22 mouse cellular contexts compared by ENCODE assay signal in the genomic region with DNA sequence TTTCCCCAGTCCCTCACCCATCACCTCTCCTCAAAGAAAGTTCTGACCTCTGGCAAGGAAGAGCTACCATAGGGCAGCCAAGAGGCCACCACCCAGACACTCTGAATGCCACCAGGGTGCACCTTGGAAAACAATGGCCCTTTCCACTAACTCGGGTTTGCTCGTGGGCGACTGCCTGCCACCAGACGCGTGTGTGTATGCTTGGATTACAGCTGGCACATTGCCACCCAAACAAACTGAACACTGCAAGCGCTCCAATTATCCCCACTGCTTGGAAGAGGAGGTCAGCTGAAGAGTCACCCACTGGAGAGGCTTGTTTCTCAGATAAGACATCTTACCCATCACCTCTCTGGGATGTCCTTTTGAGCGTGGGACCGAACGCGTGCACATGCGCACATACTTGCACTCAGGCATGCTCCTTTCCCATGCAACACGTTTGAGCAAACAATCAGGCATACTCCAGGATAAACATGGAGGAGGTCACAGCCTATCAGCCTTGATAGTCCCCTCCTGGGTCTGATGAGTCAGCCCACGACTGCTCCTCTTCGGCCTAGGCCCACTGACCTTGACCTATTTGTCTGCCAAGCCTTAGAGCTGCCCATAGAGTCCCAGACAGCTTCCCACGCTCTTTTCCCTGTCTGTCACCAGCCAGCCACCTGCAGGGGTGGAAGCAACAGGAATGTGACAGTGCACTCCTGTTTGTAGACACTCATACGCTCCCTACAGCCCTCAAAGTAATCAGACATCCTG.
A peak's percentile ranks its signal among the peaks of the same experiment; 100 is the strongest.
DNase-seq lines count a peak whose midpoint lies in the region; ATAC-seq and TF ChIP-seq lines count a peak whose summit lies in the region.
"Had no signal": no experiment of that assay in that cellular context is flagged by ENCODE, and none has a peak within 500 bp of the region (broad histone marks: within the 10 kb centered on the region; RNA-seq: fewer than 3 reads in every experiment).

No protein-coding gene starts in this region.

- ATAC-seq in cerebellum, adult (ENCODE audit: insufficient number of reproducible peaks, low FRiP score, low TSS enrichment): no peak
- ATAC-seq in hindbrain, postnatal 0 days: no peak
- no peak for ATAC-seq in hindbrain, embryonic 16.5 days
- ATAC-seq: forebrain, embryonic 16.5 days had no signal

- H3K27me3 ChIP-seq in hindbrain, postnatal 0 days (ENCODE audit: insufficient read depth, low read length): no peaks in the 10 kb centered on the region
- H3K27me3 ChIP-seq in hindbrain, embryonic 16.5 days (replicated peaks; ENCODE audit: control insufficient read depth, insufficient read depth, low read length): no peaks in the 10 kb centered on the region
- H3K27me3 ChIP-seq: CH12.LX; heart, embryonic 12.5 days; hindbrain, embryonic 12.5 days had no signal

- no peaks in the 10 kb centered on the region for H3K36me3 ChIP-seq in hindbrain, postnatal 0 days (ENCODE audit: insufficient read depth, low read length)
- H3K36me3 ChIP-seq in hindbrain, embryonic 16.5 days (ENCODE audit: control insufficient read depth, insufficient read depth, low read length): no peaks in the 10 kb centered on the region
- H3K36me3 ChIP-seq: heart, embryonic 12.5 days; hindbrain, embryonic 12.5 days had no signal

- H3K9me3 ChIP-seq in hindbrain, postnatal 0 days (ENCODE audit: low read length): no peaks in the 10 kb centered on the region
- no peaks in the 10 kb centered on the region for H3K9me3 ChIP-seq in hindbrain, embryonic 16.5 days (ENCODE audit: control insufficient read depth, low read length)
- H3K9me3 ChIP-seq: heart, embryonic 12.5 days; hindbrain, embryonic 12.5 days had no signal

- no peak overlapping the region for H3K9ac ChIP-seq in hindbrain, postnatal 0 days (replicated peaks; ENCODE audit: low read length)
- no peak overlapping the region for H3K9ac ChIP-seq in hindbrain, embryonic 16.5 days (ENCODE audit: low read depth, low read length)
- H3K9ac ChIP-seq: heart, embryonic 12.5 days; hindbrain, embryonic 12.5 days had no signal

- no peak overlapping the region for H3K27ac ChIP-seq in hindbrain, postnatal 0 days
- H3K27ac ChIP-seq in hindbrain, embryonic 16.5 days (ENCODE audit: low read depth, low read length): no peak overlapping the region
- H3K27ac ChIP-seq: hindbrain, embryonic 12.5 days had no signal

- peaks cover 9% of the 10 kb centered on the region; the same call in 1 of the 2 replicates for H3K4me1 ChIP-seq in hindbrain, postnatal 0 days (ENCODE audit: insufficient read depth, low read length)
- H3K4me1 ChIP-seq in hindbrain, embryonic 16.5 days (ENCODE audit: control insufficient read depth, insufficient read depth, low read depth, low read length): peaks cover 4% of the 10 kb centered on the region; the same call in 1 of the 2 replicates

- 42% methylated on average over 16 of the region's 16 CpGs for WGBS in hindbrain, postnatal 0 days
- 53% methylated on average over 16 of the region's 16 CpGs for WGBS in hindbrain, embryonic 16.5 days

- H3K4me2 ChIP-seq in hindbrain, postnatal 0 days (ENCODE audit: low read depth, low read length): no peak overlapping the region
- no peak overlapping the region for H3K4me2 ChIP-seq in hindbrain, embryonic 16.5 days (ENCODE audit: low read length)
- H3K4me2 ChIP-seq: heart, embryonic 12.5 days; hindbrain, embryonic 12.5 days; liver, embryonic 11.5 days had no signal

- TF ChIP-seq CTCF in hindbrain, postnatal 0 days (IDR thresholded peaks at IDR 0.05; ENCODE audit: low read depth): no peak

- H3K4me3 ChIP-seq in hindbrain, postnatal 0 days (ENCODE audit: low read length): no peak overlapping the region
- no peak overlapping the region for H3K4me3 ChIP-seq in hindbrain, embryonic 16.5 days (ENCODE audit: low read length)
- H3K4me3 ChIP-seq: heart, embryonic 12.5 days; hindbrain, embryonic 12.5 days had no signal

- DNase-seq in cerebellum, postnatal 10 days: peak; percentile 69 to 70
- peak; percentile 61 for DNase-seq in hindbrain, postnatal 0 days (ENCODE audit: low spot score)
- DNase-seq in right cerebral cortex, postnatal 14 days: peak; percentile 45
- DNase-seq in right cerebral cortex, postnatal 36 days (ENCODE audit: low spot score in 2 of 2): no peak
- peak; percentile 44 for DNase-seq in brain, adult 2 months (ENCODE audit: low read depth, low spot score)
- DNase-seq in urinary bladder, adult 2 months (ENCODE audit: low spot score): no peak
- DNase-seq: cerebellum, adult 11 months; cerebellum, postnatal 36 days; heart, postnatal 14 days; kidney, adult 8-10 months; kidney, postnatal 36 days; layer of hippocampus, adult 9-11 months; lung, adult 18-20 months; lung, postnatal 36 days; thymus, postnatal 25 days had no signal

Comparison
In these comparisons a context has a peak if more than half of its experiments do, and no peak if none do; other contexts are left out.
1. DNase-seq: peak in cerebellum, postnatal 10 days (2 of 2), hindbrain, postnatal 0 days (single experiment), right cerebral cortex, postnatal 14 days (single experiment) and brain, adult 2 months (single experiment); none in right cerebral cortex, postnatal 36 days (0 of 2) and urinary bladder, adult 2 months (single experiment).